Mouse (Mus musculus) megakaryocyte, adult 5-6 weeks (primary cell): Measurements from ENCODE around the gene Rnpepl1. TPM values are rescaled to one million over a fixed set of nuclear protein-coding genes. Genes with fewer than 3 reads are reported as not detected.
A peak's percentile ranks its signal among the peaks of the same experiment; 100 is the strongest.
"Not testable (repeated sequence)": the region's sequence is repeated elsewhere in the genome, so short reads cannot be mapped to it uniquely, and the experiment has no call there.

Experiments used
- ATAC-seq: 2 replicates; pipeline ENCODE4 v1.8.0; 2016; ENCODE audit warnings: mild to moderate bottlenecking, inconsistent platforms; ENCODE audit not compliant: poor library complexity, severe bottlenecking
- total RNA-seq, 2 experiments: library from RNA; stranded (forward) in 1 of 2; stranded (reverse) in 1 of 2; fragments of 153-499, 151-499 nt in 1 of 2; fragments of 221-1000, 200-1000 nt in 1 of 2; gene quantifications; 2 replicates each; pipeline versions ENCODE4 v1.2.3 to v1.2.4; 2015 to 2017

Gene Rnpepl1
- total RNA-seq, 2 experiments from 2014 or later: 23.6 to 30.1 TPM

GRCm38 (mm10) chr1:92935977-92936376 is 25.4 kb downstream of the Rnpepl1 start:
- no peak for ATAC-seq

GRCm38 (mm10) chr1:92936467-92936866 is 25.9 kb downstream of the Rnpepl1 start:
- no peak for ATAC-seq

GRCm38 (mm10) chr1:92937797-92938196 is 27.2 kb downstream of the Rnpepl1 start:
- ATAC-seq: no peak

- ATAC-seq: no peak
These were observed 29.2 kb downstream of the Rnpepl1 start for GRCm38 (mm10) chr1:92939746-92940145.

GRCm38 (mm10) chr1:92943219-92943989 is 32.8 kb downstream of the Rnpepl1 start:
- ATAC-seq: no peak

GRCm38 (mm10) chr1:92947966-92948365 is 37.4 kb downstream of the Rnpepl1 start:
- ATAC-seq: no peak

GRCm38 (mm10) chr1:92949426-92949825 is 38.8 kb downstream of the Rnpepl1 start:
- peak; percentile 64 for ATAC-seq

GRCm38 (mm10) chr1:92950607-92951006 is 40.0 kb downstream of the Rnpepl1 start, which contains the start of gene Gpr35:
Gene Gpr35, plus strand, starts transcription at chr1:92950865.
- no peak for ATAC-seq

GRCm38 (mm10) chr1:92953641-92954040 is 43.1 kb downstream of the Rnpepl1 start:
- no peak for ATAC-seq

- ATAC-seq: not testable (repeated sequence)
These were observed 46.2 kb downstream of the Rnpepl1 start for GRCm38 (mm10) chr1:92956571-92957335.

GRCm38 (mm10) chr1:92958999-92959398 is 48.4 kb downstream of the Rnpepl1 start:
- ATAC-seq: no peak

- ATAC-seq: not testable (repeated sequence)
These were observed 60.2 kb downstream of the Rnpepl1 start for GRCm38 (mm10) chr1:92970791-92971190.

GRCm38 (mm10) chr1:92971879-92972795 is 61.6 kb downstream of the Rnpepl1 start:
- peak; percentile 84 for ATAC-seq

GRCm38 (mm10) chr1:92972854-92973253 is 62.3 kb downstream of the Rnpepl1 start:
- ATAC-seq: peak; percentile 81

Other genes with a start within 250 kb of the Rnpepl1 start
- 13.7 and 17.2 TPM in 2 replicates for gene Gpc1, start 79.1 kb upstream of the Rnpepl1 start, total RNA-seq (2015)
- 19.9 and 20.4 TPM in 2 replicates for gene Gpc1, start 79.1 kb upstream of the Rnpepl1 start, total RNA-seq (2017)
- gene Ankmy1, start 7.9 kb upstream of the Rnpepl1 start, total RNA-seq (2015): 0.20 TPM in 1 of 2 replicates, not detected in the other
- not detected in 2 replicates for gene Ankmy1, start 7.9 kb upstream of the Rnpepl1 start, total RNA-seq (2017)
- gene Dusp28, start 3.8 kb upstream of the Rnpepl1 start, total RNA-seq (2015): 8.2 and 8.9 TPM in 2 replicates
- gene Dusp28, start 3.8 kb upstream of the Rnpepl1 start, total RNA-seq (2017): 2.0 and 2.4 TPM in 2 replicates
- gene Capn10, start 23.6 kb downstream of the Rnpepl1 start, total RNA-seq (2015): 2.7 and 5.2 TPM in 2 replicates
- gene Capn10, start 23.6 kb downstream of the Rnpepl1 start, total RNA-seq (2017): 6.4 and 8.7 TPM in 2 replicates
- gene Gpr35, start 40.1 kb downstream of the Rnpepl1 start, total RNA-seq (2015): 69.5 and 72.6 TPM in 2 replicates
- gene Gpr35, start 40.1 kb downstream of the Rnpepl1 start, total RNA-seq (2017): 46.4 and 47.2 TPM in 2 replicates
- gene Aqp12, start 95.6 kb downstream of the Rnpepl1 start, total RNA-seq (2015): not detected in 2 replicates
- gene Aqp12, start 95.6 kb downstream of the Rnpepl1 start, total RNA-seq (2017): not detected in 2 replicates
- gene Kif1a, start 191.2 kb downstream of the Rnpepl1 start, total RNA-seq (2015): not detected in 2 replicates
- gene Kif1a, start 191.2 kb downstream of the Rnpepl1 start, total RNA-seq (2017): not detected in 2 replicates
- gene Agxt, start 224.5 kb downstream of the Rnpepl1 start, total RNA-seq (2015): not detected in 2 replicates
- not detected in 2 replicates for gene Agxt, start 224.5 kb downstream of the Rnpepl1 start, total RNA-seq (2017)